Mouse (Mus musculus): Measurements from ENCODE around the gene Tbx3.

Gene Tbx3

DNA sequence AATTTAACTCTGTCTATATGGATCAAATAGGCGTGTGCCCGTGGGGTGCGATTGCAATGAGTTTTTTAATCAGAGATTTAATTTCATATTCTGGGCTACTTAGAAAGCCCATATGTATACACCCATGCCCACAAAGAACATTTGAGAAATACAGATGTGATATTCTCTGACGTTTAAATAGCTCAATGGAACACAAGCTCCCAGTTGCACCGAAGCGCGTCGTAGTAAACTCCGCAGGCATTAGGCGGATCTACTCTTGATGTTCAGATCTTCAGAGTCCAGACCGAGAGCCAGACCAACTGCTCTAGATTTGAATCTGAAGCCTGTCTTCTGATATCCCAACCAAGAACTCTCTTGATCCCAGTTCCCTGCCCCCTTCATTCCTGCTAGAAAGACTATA lies 9.0 kb upstream of the Tbx3 start:
- no peak for DNase-seq (ENCODE audit: low spot score)

GRCm38 (mm10) chr5:119662326-119662725 lies 8.1 kb upstream of the Tbx3 start:
- DNase-seq (ENCODE audit: low spot score), result no peak

- DNase-seq (ENCODE audit: low spot score), result no peak
Measured at GRCm38 (mm10) chr5:119662731-119663130, 7.7 kb upstream of the Tbx3 start.

DNA sequence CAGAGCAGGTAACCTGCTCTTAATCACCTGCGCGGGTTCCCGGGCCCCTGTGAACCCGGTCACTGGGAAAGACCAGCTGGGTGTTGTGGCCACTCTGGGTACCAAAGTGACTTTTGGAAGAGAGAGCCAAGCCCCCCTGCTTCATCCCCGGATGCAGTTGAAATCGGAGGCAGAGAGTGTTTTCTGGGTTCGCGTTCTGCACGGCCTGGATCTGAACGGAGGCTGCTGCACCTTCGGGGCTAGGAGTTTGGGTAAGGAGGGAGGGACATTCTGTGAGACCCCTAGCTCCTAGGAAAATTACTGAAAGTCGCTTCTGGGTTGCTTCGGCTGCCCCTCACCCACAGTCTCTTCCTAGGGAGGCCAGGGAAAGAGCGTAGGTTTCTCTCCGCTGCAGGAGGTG lies 7.2 kb upstream of the Tbx3 start:
- DNase-seq (ENCODE audit: low spot score), result no peak

DNA sequence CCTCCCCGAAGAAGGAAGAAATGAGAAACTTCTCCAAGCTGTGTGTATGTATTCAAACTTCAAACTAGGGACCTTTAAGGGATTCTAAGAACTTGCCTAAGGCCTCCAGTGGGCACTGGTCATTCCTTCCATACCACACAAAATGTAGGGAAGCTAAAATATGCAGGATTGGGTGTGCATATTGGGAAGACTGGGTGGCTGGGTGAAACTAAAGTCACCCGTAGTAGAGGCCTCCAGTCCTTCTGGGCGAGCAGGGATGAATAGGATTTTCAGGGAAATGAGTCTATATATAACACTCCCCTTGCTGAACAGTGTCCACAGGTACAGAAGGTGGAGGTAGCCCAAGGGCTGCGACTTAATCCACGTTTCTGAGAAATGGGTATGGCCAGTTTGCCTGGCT lies 6.7 kb upstream of the Tbx3 start:
- no peak for DNase-seq (ENCODE audit: low spot score)

DNA sequence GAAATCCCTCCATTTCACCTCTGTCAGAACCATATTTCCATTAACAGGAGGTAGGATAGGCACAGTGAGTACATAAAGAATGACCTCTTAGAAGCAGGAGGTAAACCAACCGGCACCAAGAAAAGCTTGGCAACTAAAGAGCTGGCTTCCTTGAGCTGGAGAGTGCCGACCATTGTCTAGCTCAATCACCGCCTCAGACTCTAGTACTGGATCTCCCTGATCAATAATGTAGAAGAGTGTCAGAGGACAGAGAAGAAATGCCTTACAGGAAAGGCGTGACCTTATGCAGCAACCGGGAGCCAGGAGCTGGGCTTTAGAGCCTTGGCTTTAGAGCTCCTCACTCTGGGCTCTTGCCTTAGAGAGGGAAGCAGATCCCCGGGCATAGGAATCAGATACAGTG lies 4.7 kb upstream of the Tbx3 start:
- no peak for DNase-seq (ENCODE audit: low spot score)

GRCm38 (mm10) chr5:119667356-119667940 lies 3.0 kb upstream of the Tbx3 start:
- no peak for DNase-seq (ENCODE audit: low spot score)

DNA sequence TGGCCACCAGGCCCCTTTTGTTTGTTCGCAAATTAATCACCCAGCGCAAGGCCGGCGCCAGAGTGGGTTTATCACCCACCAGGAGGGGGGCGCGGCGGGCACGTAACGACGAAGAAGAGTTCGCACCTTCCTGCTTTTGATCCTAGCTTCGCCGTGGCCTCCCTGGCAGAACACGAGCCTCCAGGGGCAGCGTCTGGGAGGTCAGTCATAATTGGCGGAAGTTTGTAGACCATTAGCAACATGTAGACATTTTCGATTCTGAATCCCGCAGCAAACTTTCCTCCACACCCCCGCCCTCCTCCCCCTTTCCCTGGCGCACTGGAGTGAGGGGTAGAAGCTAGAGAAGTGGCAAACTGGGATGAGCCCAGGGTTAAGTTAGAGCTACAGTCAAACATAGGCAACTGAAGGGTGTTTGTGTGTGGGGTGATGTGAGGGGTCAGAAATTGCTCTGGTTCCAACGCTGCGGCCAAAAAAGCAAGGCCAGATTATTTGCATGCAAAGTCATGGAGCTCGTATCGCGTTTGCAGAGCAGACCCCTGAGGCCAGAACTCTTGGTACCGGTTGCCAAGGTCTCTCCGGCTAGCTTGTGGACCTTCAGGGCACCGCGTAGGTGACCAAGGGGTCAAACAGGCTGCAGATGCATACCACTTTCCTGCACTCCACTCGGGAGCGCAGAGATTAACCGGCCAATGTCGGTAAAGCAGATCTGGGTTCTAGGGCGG lies 2.1 kb upstream of the Tbx3 start:
- no peak for DNase-seq (ENCODE audit: low spot score)

GRCm38 (mm10) chr5:119668913-119669411 lies 1.5 kb upstream of the Tbx3 start:
- DNase-seq (ENCODE audit: low spot score), result no peak

GRCm38 (mm10) chr5:119669741-119670565 lies 516 bp upstream of the Tbx3 start:
- no peak for DNase-seq (ENCODE audit: low spot score)

DNA sequence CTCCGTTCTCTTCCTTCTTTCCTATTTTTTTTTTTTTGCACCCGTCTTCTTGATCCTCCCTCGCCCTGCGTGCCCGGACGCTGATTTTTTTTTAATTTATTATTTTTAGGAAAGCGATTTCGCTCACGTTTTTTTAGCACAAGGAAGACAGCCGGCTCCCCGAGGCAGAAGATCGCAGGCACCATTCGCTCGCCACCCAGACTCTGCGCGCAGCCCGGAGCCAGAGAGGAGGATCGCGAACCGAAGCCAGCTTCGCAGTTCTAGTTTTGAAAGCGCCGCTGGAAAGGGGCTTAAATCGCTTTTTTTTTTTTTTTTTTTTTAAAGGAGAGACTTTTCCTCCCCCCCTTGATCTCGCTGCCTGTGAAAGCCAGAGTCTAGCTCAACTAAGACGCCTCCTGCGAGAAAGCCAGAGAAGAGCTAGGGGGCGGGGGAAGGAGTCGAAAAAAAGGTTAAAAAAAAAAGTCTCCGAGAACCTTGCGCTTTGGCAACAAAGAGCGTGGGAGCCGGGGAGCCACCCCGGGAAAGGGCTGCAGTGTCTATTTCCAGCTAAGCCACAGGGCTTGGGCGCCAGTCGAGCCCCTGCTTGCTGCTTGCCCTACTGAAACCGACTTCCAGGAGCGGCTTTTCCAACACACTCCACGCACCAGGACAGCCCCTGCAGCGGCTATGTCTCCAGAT lies 794 bp downstream of the Tbx3 start:
- no peak for DNase-seq (ENCODE audit: low spot score)

GRCm38 (mm10) chr5:119671965-119672347 lies 1.5 kb downstream of the Tbx3 start:
- no peak for DNase-seq (ENCODE audit: low spot score)

GRCm38 (mm10) chr5:119672348-119672983 lies 2.0 kb downstream of the Tbx3 start:
- DNase-seq (ENCODE audit: low spot score), result no peak

DNA sequence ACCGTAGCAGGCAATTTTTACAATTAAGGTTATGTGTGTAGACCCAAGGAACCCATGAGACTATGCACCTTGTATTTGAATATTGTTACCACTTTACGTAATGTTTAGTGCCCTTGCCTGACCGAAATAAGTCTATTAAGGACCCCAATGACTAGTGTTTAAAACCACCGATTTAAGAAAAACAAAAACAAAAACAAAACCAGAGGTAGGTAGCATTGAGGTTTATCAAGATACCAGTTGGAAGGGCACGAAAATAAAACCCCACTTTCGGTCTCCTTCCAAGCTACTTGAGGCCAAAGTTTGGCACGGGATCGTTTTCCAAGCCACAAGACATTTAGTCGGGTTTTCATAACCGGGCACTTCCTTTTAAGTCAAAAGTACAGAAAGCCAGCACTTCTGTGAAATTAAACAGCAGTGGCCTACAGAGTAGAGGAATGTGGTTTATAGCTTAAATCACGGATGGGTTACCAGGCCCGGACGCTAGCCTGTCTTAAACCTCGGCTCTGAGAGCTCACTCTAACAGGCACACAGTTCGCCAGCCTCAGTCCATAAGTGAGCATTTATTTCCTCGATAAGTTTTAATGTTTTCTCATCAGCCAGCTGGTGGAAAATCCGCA lies 2.6 kb downstream of the Tbx3 start:
- no peak for DNase-seq (ENCODE audit: low spot score)

DNA sequence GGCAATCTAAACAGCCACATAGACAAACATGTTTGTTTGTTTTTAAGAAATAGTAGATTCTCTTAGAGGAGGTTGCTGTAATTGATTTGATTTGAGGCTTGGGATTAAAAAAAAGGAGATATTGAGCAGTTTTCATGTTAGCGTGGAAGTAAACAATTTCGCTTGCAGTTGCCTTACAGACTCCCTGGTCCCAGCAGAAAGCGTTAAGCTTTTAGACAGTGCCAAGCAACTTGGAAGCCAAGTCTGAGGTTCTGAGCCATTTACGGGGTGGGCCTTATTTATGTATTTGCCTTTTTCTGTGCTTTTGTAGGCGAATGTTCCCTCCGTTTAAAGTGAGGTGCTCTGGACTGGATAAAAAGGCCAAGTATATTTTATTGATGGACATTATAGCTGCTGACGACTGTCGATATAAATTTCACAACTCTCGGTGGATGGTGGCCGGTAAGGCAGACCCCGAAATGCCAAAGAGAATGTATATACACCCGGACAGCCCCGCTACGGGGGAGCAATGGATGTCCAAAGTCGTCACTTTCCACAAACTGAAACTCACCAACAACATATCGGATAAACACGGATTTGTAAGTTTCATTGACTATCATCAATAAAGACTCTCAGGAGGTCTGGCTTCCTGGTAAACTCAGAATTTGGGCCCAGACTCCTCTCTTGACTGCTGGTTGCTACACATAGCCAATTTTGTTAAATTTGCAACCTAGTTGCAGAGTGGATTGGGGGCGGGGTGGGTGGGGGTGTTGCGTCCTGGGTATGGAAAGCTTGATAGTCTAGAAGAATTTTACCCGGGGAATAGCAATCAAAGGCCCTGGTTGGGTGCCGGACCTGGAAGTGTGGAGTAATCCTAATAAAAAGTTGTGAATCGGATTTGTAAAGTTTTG lies 3.5 kb downstream of the Tbx3 start:
- no peak for DNase-seq (ENCODE audit: low spot score)

DNA sequence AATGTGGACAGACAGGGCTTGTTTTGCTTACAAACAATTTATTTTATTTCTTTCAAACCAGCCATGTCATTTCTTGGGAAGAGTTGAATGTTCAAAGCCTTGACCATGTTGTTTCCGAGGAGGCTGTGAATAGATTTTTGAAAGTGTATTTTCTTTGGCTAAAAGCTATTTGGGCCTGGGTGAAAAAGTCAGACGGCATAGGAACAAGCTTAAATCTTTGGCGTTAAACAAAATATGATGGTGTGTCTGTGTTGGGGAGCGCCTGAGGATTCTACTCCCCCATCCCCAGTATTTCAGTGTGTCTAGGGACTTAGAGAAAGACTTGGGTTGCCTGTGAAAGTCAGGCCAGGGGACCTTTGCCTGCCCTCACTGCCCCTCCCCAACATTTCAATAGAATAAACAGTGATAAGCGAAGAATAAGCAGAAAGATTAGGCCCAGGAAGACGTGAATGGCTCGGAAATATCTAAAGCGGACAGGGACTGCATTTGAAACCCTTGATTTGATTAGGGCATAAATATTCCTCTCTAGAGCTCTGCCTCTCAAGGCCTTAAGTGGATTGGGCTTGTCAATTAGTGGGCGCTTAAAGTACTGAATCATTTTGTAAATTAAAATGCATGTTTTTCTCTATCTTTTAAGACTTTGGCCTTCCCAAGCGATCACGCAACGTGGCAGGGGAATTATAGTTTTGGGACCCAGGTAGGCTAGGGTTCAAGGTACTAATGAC lies 4.3 kb downstream of the Tbx3 start:
- DNase-seq (ENCODE audit: low spot score), result no peak

GRCm38 (mm10) chr5:119676245-119676644 lies 5.8 kb downstream of the Tbx3 start:
- DNase-seq (ENCODE audit: low spot score), result no peak

GRCm38 (mm10) chr5:119678516-119678915 lies 8.0 kb downstream of the Tbx3 start:
- DNase-seq (ENCODE audit: low spot score), result no peak

- no peak for DNase-seq (ENCODE audit: low spot score)
Measured at GRCm38 (mm10) chr5:119679084-119679483, 8.6 kb downstream of the Tbx3 start.

Measured in c-Kit-positive CD71-positive TER-119-positive erythroid progenitor cells, embryonic 14.5 days (primary cell).